Mouse (Mus musculus): Measurements from ENCODE around the gene Slc10a1.
"Not testable (repeated sequence)": the region's sequence is repeated elsewhere in the genome, so short reads cannot be mapped to it uniquely, and the experiment has no call there.

Slc10a1 gene

GRCm38 (mm10) chr12:80966059-80966838, 2.3 kb downstream of the Slc10a1 start:
- no peak for DNase-seq

- DNase-seq = no peak
Measured at GRCm38 (mm10) chr12:80962566-80962965, 5.9 kb downstream of the Slc10a1 start.

- DNase-seq = no peak
Measured at GRCm38 (mm10) chr12:80957961-80958360, 10.5 kb downstream of the Slc10a1 start.

DNA sequence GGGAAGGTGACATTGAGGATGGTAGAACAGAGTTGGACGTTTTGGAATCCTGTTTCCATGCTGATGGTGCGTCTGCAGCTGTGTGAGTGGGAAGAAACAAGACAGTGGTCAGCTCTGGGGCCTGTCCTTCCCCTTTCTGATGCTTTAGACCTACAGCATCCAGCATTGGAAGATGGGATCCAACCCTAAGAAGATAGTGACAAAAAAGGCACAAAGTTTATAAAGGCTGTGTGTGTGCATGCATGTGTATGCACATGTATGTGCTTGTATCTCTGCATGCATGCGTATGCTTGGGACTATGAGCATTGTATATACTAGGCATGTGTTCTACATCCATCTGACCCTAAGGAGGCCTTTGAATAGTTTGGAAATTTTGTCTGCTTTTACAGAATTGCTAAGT, 12.5 kb downstream of the Slc10a1 start:
- no peak for DNase-seq

GRCm38 (mm10) chr12:80952526-80952925, 16.0 kb downstream of the Slc10a1 start:
- no peak for DNase-seq

DNA sequence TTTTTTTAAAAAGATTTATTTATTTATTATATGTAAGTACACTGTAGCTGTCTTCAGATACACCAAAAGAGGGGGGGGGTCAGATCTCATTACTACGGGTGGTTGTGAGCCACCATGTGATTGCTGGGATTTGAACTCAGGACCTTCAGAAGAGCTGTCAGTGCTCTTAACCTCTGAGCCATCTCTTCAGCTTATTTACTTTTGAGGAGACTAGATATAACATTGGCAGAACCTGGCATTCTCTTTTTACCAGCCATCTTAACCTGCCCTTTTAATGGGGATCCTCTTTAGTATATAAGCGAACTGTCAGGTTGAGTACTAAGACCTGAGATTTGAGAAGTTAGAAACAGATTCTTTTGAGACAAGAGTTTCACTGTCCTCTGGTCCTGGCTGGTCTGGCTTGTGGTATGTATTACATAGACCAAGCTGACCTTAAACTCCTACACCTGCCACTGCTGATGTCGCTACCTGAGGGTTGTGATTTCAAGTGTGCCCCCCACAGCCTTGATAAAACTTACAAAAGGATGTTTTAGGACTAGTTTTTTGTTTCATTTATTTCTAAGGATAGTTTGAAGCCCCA, 16.8 kb downstream of the Slc10a1 start:
- no peak for DNase-seq

- DNase-seq = not testable (repeated sequence)
Measured at GRCm38 (mm10) chr12:80949603-80950002, 18.9 kb downstream of the Slc10a1 start.

DNA sequence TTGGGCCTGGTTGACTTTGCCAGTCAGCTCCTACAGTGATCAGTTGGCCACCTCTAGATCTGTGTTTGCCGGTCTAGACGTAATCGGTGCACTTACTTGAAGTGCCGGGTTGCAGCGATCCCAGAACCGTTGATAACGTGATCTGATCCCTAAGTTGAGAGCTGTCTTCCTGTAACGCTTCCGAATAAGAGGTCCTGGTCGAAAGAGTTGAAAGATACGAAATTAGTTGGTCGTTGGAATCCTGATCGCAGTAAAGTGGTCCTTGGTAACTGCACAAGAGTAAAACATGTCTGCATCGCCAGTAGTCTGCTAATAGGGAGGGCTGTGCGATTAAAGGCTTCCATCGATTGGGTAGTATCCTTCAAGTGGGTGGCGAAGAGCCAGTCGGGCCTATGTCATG, 20.3 kb downstream of the Slc10a1 start:
- DNase-seq = no peak

DNA sequence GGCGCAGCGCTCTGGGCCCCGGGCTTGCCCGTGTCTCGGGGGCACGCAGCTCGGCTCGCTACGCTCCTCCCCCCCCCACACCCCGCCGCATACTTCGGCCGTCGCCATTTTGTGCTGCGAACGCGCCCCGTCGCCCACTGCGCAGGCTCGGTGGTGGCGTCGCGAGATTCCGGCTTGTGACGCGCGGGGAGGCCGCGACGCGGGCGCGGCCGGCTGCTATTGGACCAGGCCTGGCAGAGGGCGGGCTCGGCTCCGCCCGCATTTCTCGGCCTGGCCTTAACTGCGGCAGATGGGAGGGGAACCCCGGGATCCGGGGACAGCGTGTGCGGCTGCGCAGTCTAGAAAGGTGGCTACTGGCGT, 22.5 kb downstream of the Slc10a1 start:
- peak; percentile 96 for DNase-seq

DNA sequence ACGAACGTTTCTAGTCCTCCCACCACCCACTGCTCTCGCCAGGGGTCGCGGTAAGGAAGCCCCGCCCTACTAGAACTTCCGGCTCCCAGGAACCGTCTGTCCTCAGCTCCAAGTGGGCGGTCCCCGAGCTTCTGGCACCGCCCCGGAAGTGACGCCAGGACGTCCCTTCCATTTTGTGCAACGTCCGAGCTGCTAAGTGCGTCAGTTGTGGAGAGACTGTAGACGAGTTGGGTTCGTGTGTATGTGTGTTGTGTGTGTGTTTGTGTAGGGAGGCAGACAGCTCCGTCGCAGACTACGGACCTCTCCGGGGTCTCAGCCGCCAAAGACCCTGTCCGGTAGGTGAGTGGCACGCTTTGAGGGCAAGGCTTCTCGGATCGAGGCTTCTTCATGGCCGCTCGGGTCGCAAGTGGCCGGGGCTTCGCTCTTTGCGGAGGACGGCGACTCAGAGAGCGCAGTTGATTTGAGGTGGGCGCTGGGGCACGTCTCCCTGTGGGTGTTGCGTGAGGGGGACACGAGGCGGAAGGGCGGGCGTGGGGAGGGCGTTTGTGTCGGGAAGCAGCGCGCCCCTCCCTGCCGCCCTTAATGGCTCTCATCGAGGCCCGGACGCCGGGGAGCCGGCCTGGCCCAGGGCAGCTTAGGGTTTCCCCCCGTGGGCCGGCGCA, 23.0 kb downstream of the Slc10a1 start, which contains the start of gene Srsf5:
Gene Srsf5 (plus strand): TSS at position 171 of the 662 bp plus-strand sequence.
- DNase-seq = peak; percentile 99

GRCm38 (mm10) chr12:80944963-80945333, 23.6 kb downstream of the Slc10a1 start:
- not testable (repeated sequence) for DNase-seq

GRCm38 (mm10) chr12:80944204-80944603, 24.3 kb downstream of the Slc10a1 start:
- DNase-seq = no peak

DNA sequence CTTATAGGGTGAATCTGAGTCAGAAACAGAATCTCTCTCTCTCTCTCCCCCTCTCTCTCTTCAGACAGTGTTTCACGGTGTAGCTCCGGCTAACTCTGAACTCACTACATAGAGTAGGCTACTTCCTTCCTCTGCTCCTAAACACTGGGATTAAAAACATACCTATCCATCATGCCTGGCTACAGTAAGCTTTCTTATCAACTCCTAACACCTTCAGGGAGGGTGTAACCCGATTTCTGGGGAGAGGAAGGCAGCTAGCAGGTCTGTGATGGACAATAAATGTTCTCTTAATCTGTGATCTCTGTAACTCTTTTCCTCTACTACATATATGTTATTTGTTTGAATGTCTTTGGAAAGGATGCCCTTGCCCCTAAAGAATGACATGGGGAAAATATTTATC, 25.1 kb downstream of the Slc10a1 start:
- DNase-seq = no peak

GRCm38 (mm10) chr12:80941886-80942285, 26.6 kb downstream of the Slc10a1 start:
- DNase-seq = peak; percentile 49

DNA sequence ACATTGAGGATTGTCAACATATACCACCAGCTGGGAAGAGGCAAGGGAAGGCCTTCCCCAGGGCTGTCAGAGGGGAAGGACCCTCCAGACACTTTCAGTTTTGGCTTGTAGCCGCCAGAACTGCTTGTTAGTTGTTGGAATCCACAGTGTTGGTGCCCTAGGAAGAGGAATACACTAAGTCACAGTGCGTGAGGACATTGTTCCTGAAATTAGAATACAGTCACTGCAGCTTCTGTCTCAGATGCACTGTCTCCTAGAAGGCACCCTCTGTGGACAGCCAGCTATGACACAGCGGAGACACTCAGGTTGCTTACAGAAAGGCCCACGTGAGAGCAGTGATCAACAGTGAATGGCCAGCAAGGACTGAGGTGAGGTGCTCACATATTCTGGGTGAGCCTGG, 29.3 kb downstream of the Slc10a1 start:
- no peak for DNase-seq

DNA sequence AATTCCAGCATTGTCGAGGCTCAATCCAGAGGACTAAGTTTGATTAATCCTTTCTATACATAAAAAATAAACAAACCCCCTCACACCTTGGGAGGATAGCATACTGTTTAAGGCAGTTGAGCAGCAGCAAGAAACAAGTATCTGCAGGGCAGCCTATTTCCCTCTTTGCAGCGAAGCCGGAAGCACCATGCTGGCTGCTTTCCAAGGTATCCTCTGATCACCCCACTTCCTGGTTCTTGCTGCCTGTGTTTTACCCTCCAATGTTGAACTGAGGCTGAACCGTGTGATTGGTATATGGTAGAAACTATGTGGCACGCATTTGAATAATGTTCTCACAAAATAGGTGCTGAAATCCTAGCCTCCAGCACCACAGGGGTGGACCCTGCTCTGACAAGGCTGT, 29.9 kb downstream of the Slc10a1 start:
- DNase-seq = peak; percentile 80

DNA sequence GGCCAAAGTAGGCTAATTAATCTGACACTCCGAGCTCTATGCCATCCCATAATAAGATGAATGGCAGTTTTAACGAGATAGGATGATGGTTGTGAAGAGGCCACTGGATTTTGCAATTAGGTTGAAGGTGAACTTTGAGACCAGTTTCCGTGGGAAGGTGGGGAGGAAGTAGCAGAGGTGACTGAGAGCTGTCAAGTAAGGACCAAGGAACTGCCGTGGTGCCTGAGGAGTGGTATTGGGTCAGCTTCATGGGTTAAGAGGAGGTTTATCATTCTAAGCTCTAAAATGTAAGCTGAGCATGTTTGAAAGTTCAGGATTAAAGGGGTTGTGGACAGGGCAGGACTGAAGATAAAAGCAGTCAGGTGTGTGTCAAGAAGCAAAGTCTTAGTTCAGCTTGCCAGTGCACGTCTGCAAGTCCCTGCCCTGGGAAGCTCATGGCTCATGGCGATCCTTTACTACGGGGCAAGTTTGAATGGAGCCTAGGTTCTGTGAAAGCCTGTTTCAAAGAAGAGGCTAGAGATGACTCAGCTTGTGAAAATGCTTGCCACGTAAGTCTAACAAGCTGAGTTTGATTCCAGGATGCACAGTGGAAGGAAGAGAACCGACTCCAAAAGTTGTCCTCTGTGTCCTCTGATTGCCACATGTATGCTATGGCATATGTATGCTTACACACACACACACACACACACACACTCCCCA, 31.0 kb downstream of the Slc10a1 start:
- no peak for DNase-seq

GRCm38 (mm10) chr12:80936751-80937150, 31.8 kb downstream of the Slc10a1 start:
- DNase-seq = no peak

- no peak for DNase-seq
Measured at GRCm38 (mm10) chr12:80932865-80933264, 35.6 kb downstream of the Slc10a1 start.

- DNase-seq = no peak
Measured at GRCm38 (mm10) chr12:80931402-80932140, 36.9 kb downstream of the Slc10a1 start.

DNA sequence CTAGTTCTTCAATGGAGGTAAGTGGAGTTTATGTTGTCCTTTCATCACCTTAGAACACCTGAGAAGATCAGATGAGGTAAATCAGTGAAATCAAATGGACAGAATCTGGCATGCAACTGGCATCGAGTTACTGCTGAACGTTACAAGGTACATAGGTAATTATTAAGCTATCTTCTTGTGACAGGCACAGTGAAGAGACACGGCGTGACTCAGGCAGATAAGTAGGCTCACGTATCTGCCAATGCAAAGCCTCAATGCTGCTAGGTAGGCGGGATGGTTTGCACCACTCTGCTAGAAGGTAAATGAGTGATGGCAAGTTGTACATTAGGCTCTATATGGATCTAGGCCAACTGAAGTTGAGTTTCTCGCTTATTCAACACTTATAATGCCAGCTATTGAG, 38.4 kb downstream of the Slc10a1 start:
- DNase-seq = no peak

GRCm38 (mm10) chr12:80928881-80929280, 39.6 kb downstream of the Slc10a1 start:
- no peak for DNase-seq

GRCm38 (mm10) chr12:80927518-80927917, 41.0 kb downstream of the Slc10a1 start:
- no peak for DNase-seq

Measured in thymus, postnatal 25 days (tissue).